Mouse (Mus musculus): ENCODE data around the gene March8.

Gene March8

DNA sequence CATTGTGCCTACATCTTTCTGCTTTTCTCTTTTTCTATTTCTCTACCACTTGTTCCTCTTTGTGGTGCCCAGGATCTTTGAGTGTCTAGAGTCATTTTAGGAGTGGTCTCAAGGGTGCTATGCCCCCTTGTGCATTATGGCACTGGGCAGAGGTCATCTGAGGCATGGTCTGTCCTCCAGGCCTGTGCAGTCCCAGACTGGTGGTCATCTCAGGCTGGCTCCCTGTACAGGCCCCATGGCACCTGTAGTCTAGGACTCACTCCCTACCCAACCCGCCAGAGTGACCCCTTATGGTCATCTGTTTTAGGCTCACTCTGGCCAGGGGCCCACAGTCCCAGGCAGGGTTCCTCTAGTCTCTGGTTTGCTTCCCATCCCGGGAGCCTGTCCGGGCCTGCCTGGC lies 33.7 kb downstream of the March8 start:
- no peak for DNase-seq (ENCODE audit: low spot score in 2 of 2)

GRCm38 (mm10) chr6:116374136-116374535 lies 36.3 kb downstream of the March8 start:
- DNase-seq (ENCODE audit: low spot score in 2 of 2), result no peak

DNA sequence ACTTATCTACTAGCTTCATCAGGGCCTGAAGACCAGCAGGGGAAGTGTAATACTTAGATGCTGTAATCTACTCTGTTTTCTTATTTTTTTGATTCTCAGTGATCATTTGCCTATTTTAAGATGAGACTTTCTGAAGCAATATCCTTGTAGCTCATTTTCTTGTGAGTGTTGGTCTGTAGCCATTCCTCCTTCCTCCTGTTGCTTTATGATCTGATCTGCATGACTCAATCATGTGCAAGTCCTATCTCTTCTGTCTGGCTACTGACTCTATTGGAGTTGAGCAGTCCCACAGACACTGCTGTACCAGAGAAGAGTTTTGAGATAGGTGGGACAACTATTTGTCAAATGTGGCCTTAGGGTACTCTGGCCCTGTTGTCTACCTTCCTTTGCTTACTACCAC lies 36.8 kb downstream of the March8 start:
- no peak for DNase-seq (ENCODE audit: low spot score in 2 of 2)

DNA sequence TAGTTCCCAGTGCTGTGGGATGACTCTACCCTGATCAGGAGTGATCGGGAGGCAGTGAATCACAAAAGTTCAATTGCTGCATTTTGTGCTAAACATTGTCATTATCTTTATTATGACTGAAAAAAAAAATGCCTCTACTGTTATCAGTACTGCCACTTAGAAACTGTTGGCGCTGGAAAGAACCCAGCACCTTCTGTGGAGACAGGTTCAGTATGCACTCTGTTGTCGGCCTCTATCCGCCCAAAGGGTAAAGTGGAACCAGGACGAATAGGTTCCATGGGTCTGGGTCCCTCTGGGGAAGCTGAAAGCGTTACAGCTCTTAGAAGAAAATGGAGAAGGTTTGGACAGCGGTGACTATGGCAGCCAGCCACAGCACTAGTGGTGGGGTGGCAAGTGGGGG lies 41.1 kb downstream of the March8 start:
- DNase-seq (ENCODE audit: low spot score in 2 of 2), result no peak

DNA sequence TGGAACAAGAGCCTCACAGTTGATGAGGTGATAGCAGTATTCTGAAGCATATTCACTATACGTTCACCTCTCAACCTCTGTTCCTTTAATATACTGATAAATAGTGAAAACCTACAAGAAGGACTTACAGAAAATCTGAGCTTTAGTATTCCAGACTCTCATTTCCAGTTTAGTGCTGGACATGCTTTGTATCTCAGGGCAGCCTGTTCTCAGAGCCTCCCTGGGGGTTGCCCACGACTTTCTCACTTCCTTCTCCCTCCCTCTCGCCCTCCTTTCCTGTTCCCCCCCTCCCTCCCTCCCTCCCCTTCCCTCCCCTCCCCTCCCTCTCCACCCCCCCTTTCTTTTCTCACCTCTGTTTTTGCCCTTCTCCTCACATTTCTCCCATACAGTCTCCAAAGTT lies 42.3 kb downstream of the March8 start:
- no peak for DNase-seq (ENCODE audit: low spot score in 2 of 2)

- DNase-seq (ENCODE audit: low spot score in 2 of 2), result no peak
Observed at GRCm38 (mm10) chr6:116381605-116382004, 43.8 kb downstream of the March8 start.

DNA sequence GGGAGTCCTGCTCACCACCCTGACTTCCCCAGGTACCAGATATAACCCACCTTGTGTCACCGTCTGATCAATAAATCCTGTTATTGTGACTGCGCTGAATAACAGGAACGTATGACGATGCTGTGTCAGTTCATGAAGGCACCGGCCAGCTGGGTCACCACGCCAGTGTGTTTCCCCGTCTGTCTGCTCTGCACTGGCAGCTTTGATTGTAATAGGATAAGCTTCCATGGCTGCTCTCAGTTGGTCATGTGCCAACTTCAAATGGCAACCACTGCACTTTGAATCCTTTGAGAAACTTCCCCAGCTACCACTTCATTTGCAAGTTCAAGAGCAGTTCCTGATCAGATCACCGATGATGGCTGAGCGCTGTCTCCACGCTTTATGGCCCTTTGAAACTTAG lies 45.8 kb downstream of the March8 start:
- no peak for DNase-seq (ENCODE audit: low spot score in 2 of 2)

DNA sequence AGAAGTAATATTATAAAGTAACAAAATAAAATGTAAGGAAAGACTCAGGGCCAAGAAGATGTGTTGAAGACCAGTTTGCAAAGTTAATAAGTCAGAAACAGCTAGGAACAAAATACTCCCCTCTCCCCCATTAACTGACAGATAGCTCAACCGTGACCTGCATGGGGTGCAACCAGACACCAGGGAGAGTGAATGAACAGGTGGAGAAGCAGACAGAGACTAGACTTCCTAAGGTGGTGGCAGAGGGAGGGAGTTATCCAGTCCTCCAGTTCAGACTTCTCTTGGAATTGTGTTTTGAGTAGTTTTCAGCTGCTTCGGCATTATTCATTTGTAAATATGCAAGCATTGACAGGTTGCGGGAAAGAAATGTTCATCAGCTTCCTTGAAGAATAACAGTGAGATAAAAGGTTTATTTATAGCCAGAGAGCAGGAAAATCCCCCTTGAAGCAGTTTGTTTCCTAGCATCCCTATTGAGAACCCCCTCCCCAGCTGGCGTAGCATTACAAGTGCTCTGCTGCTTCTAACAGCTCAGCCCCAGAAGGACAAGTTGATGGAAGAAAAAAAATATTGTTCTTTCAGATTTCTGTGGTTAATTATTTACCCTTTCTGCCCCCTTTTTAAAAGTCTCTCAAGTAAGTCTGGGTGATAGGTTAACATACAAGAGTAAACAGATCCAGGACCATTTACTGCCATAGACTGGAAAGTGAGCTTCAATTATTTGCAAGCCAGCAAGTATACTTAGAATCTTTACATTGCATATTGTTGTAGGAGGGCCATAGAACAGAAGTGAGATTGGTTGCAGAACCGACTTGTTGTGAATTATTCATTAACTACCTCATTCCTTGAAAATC lies 47.6 kb downstream of the March8 start:
- DNase-seq (ENCODE audit: low spot score in 2 of 2), result no peak

DNA sequence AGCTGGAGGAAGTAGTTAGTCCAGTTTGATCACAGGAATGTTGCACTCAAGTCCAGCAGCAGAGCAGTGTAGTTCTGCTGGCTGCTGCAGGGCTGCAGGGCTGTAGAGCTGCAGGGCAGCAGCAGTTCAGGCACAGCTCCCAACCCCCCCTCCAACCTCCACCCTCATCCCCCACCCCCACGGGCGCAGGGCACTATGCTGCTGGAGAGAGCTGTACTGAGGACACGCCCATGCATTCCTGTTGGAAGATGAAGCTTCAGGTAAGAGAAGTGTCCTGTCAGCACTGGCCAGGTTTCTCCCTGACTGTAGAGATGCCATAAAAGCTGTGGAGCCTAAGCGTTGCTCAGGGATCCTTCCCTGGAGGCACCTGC lies 48.2 kb downstream of the March8 start:
- DNase-seq (ENCODE audit: low spot score in 2 of 2), result no peak

DNA sequence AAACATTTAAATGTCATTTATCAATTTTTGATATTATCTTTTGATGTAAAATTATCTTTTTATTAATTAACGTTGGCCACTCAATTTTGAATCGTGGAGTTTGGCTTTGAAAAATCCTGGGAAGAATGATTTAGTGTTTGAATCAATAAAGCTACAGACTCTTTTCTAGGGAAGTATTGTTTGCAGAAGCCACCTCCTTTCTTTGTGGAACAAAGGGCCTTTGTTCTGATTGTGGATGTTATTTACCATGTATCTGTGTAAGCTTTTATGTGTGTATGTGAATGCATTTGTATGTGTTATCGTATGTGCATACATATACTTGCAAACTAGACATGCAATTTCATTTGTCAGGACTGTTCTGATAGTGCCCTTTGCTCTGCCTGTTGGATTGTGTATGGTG lies 48.7 kb downstream of the March8 start:
- no peak for DNase-seq (ENCODE audit: low spot score in 2 of 2)

DNA sequence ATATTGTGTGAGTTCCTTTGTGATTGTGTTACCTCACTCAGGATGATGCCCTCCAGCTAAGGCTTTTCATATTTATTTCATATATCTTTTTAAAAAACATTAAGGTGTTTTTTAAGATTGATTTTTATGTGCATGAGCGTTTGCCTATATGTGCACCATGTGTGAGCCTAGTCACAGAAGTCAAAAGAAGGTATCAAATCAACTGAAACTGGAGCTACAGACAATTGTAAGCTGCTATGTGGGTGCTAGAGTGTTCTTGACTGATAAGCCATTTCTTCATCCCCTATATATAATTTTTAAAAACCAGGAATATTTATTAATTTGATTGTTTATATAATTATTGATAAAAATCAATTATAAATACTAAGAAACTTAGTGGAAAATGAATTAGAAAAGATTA lies 50.2 kb downstream of the March8 start:
- no peak for DNase-seq (ENCODE audit: low spot score in 2 of 2)

DNA sequence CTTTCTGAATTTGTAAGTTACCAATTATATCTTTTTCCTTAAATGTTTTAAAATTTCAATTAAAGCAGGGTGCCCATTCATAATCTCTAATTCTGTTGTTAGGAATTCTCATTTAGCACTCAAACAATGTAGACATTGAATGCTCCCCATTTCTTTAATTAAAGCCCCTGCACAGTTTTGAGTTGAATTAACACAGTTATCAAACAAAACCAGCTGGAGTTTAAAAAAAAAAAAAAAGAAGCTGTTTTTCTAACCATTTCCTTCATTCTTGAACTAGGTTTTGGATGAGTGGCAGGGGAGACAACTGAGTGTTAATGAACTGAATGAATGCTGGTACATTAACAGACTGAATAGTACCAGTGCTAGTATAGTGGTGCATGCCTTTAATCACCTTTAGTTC lies 51.7 kb downstream of the March8 start:
- DNase-seq (ENCODE audit: low spot score in 2 of 2), result no peak

DNA sequence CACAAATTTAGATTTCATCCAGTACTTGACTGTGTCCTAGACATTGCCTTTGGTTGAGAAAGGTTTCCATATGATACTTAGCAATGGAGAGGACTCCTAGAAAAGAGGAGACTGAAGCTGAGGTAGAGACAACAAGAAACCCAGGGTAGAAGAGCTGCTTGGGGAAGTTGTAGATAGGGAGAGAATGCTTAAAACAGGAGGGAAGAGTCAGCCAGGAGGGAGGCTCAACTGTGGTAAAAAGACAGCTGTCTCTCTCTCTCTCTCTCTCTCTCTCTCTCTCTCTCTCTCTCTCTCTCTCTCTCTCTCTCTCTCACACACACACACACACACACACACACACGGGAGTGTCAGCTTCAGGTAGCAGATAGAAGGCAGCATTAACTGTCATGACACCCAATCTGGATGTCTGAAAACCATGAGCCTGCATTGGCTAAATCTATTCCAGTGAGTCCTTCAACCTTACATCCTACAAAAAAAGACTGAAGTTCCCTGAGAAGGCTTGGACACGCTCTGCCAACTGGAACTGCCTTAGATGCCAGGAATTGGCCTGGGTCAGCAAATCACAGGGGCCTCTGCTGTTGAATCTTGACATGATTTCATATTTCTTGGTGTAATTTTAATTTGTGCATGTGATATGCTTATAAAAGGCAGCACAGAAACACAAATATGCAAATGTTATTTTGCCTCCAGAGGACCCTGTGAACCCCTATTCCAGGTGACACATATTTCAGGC lies 57.3 kb downstream of the March8 start:
- no peak for DNase-seq (ENCODE audit: low spot score in 2 of 2)

- no peak for DNase-seq (ENCODE audit: low spot score in 2 of 2)
Observed at GRCm38 (mm10) chr6:116397621-116398020, 59.8 kb downstream of the March8 start.

- no peak for DNase-seq (ENCODE audit: low spot score in 2 of 2)
Observed at GRCm38 (mm10) chr6:116398136-116398535, 60.3 kb downstream of the March8 start.

DNA sequence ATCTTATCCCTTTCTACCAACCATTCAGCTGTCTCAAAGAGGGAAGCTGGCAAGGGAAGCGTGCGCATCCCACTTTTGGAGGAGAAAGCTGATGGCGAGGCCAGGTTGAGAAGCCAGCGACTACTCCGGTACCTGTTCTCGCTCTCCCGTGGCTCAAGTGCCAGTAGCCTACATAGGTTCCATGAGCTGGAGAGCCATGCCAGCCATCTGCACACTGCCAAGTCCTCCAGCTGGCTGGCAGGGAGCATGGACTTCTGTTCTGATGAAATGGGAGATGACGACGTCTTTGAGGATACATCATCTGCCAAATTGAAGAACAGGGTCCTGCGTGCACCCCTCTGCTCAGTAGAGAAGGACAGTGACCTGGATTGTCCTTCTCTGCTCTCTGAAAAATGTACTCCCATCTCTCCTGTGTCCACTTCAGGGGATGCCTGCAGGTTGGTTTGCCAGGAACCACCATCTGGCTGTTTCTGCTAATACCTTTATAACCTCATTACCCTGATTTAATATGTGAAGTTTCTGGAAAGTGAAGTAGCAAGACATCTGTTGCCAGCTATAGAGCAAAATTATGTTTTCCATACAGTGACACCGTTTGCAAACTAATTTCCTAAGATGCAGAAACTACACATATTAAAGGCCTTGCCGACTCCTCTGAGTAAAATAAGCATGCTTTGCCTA lies 64.1 kb downstream of the March8 start:
- no peak for DNase-seq (ENCODE audit: low spot score in 2 of 2)

- DNase-seq (ENCODE audit: low spot score in 2 of 2), result no peak
Observed at GRCm38 (mm10) chr6:116402426-116402825, 64.6 kb downstream of the March8 start.

DNA sequence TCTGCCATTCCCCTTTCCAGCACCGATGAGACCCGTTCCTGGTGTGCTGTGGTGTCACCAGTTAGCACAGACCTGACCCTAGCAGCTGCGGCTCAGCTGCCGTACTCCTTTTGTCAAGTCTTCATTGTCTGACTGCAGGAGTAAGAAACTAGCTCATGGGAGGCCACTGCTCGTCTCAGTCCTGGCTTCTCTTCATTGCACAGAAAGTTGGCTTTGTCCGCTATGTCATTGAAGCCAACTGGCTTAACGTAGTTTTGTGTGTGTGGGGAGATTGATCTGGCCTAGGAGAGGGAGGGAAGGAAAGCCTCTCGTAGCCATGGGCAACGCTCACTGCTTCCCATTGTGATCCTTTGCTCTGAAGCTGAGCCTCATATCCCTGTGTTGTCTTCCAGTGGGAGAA lies 67.4 kb downstream of the March8 start:
- DNase-seq (ENCODE audit: low spot score in 2 of 2), result no peak

GRCm38 (mm10) chr6:116405715-116406114 lies 67.9 kb downstream of the March8 start:
- DNase-seq (ENCODE audit: low spot score in 2 of 2), result no peak

DNA sequence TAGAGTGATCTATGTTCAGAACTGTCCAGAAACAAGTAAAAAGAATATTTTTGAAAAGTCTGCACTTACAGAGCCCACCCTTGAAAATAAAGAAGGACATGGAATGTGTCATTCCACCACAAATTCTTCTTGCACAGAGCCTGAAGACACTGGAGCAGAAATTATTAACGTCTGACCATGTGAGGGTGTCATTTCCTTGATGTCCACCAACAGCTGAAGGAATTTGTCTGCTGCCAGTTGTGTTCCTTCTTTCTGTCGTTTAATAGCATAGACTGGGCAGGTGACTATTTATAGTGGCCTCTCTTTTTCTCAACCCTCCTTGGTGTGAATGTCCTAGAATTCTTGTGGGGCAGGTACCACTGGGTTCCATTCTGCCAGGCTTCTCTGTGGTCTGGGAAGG lies 68.3 kb downstream of the March8 start:
- DNase-seq (ENCODE audit: low spot score in 2 of 2), result no peak

DNA sequence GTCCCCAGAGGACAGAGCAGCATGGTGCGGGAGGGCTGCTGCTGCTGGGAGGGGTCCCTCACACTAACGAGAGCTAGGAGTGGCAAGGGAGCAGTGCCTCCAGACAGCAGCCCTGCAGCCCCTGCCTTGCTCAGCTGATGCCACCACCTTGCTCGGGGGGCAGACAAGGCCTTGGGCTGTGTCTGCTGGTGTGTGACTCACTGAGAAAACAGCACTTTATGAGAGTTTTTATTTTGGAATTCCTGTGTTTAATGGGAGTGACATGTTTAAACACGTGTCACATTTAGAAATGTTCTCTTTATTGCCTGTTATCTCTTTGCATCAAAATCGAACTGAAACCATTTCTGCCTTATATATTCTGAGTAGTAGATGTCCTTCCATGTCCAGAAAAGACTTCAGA lies 68.9 kb downstream of the March8 start:
- no peak for DNase-seq (ENCODE audit: low spot score in 2 of 2)

DNA sequence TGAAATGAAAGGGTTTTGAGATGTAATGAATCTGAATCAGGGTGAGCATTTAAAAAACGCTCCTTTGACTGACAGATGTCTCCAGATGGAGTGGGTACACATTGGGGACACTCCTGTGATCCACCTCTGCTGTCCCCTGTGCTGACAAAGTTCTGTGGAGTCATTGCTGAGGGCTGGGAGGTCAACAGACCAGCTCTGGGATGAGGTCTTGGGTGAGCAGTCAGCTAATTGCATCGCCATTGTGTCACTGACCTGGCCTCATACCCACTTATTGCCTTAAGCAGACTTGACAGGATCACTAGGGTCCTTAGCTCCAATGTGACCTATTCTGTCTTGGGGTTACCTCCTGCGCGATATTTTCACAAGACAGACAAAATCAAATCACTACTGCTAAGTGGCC lies 69.4 kb downstream of the March8 start:
- DNase-seq (ENCODE audit: low spot score in 2 of 2), result no peak

Data from frontal cortex, postnatal 36 days (tissue).